Mouse (Mus musculus): Measurements from ENCODE around the gene Olfr782. TPM values are rescaled to one million over a fixed set of nuclear protein-coding genes. Genes with fewer than 3 reads are reported as not detected.

Gene Olfr782
- polyA plus RNA-seq (2015; fragmentation: Illumina TruSeq; extraction: RNeasy Lipid Tissue Mini Kit (QIAGEN cat#74804); ENCODE audit: insufficient read depth, low replicate concordance): not detected

GRCm38 (mm10) chr10:129348550-129348949 lies at the start of gene Olfr782:
Olfr782 (plus strand) TSS chr10:129348850.

DNA sequence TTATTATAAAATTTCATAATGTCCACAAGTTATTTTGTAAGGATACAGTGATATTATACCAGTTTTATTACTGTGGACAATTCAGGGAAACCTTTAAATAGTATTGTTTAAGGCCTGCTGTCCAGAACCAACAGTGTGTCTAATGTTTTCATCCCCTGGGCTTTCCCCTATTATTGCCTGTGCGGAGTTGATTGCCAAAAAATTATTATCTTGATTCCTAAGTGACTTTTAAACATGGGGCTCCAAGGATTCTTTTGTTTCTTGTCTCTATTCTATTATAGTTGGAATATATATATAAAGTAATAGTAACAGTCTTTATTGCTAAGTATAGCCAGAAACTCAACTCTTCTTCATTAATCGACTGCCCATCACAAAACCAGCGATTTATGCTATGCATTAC lies 30.8 kb upstream of the Olfr782 start, which contains the start of gene Olfr780:
TSS of gene Olfr780 (plus strand) at position 301 of the 400 bp plus-strand sequence.

DNA sequence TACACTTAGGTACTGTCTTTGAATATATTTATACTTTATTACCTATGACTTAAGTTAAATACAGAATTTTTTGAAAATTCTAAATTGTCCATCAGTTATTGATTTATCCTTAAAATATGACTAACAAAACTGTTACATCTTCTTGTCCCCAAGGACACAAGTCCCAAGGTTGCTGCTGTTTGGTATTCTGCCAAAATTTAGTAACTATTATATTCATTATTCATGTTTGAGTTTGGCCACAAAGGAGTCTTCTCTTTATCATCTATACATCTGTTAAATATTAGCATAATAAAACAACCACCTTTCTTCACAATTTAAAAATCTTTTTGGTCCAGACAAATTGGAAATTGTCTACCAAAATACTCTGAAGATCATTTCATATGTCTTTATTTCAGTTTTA lies 20.1 kb upstream of the Olfr782 start, which contains the start of gene Olfr781:
TSS of gene Olfr781 (plus strand) at position 301 of the 400 bp plus-strand sequence.

DNA sequence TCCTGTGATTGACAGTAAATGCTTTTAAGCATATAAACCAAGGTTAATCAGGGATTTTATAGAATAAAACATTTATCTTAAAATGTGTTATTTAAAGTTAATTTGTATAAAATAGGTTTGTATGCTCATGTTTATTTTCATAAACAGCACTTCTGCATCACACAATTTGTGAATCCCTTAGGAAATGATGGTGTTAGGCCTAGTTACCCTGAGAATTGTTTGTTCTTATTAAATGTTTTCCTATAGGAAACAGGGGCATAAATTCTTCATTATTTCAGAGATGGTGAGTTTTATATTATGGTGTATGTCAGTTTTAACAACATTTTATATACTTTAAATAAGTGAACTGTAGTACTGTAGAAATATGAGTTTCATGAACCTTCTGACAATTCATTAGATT lies 35.1 kb downstream of the Olfr782 start, which contains the start of gene Olfr784:
TSS of gene Olfr784 (plus strand) at position 301 of the 400 bp plus-strand sequence.

Other genes with a start within 250 kb of the Olfr782 start
- not detected for gene Olfr768, start 249.5 kb upstream of the Olfr782 start, polyA plus RNA-seq (2015; fragmentation: Illumina TruSeq; extraction: RNeasy Lipid Tissue Mini Kit (QIAGEN cat#74804); ENCODE audit: insufficient read depth, low replicate concordance)
- gene Olfr769, start 231.0 kb upstream of the Olfr782 start, polyA plus RNA-seq (2015; fragmentation: Illumina TruSeq; extraction: RNeasy Lipid Tissue Mini Kit (QIAGEN cat#74804); ENCODE audit: insufficient read depth, low replicate concordance): not detected
- gene Olfr770, start 209.9 kb upstream of the Olfr782 start, polyA plus RNA-seq (2015; fragmentation: Illumina TruSeq; extraction: RNeasy Lipid Tissue Mini Kit (QIAGEN cat#74804); ENCODE audit: insufficient read depth, low replicate concordance): not detected
- gene Olfr771, start 184.1 kb upstream of the Olfr782 start, polyA plus RNA-seq (2015; fragmentation: Illumina TruSeq; extraction: RNeasy Lipid Tissue Mini Kit (QIAGEN cat#74804); ENCODE audit: insufficient read depth, low replicate concordance): not detected
- gene Olfr772, start 170.9 kb upstream of the Olfr782 start, polyA plus RNA-seq (2015; fragmentation: Illumina TruSeq; extraction: RNeasy Lipid Tissue Mini Kit (QIAGEN cat#74804); ENCODE audit: insufficient read depth, low replicate concordance): not detected
- gene Olfr773, start 161.4 kb upstream of the Olfr782 start, polyA plus RNA-seq (2015; fragmentation: Illumina TruSeq; extraction: RNeasy Lipid Tissue Mini Kit (QIAGEN cat#74804); ENCODE audit: insufficient read depth, low replicate concordance): not detected
- gene Olfr774, start 112.6 kb upstream of the Olfr782 start, polyA plus RNA-seq (2015; fragmentation: Illumina TruSeq; extraction: RNeasy Lipid Tissue Mini Kit (QIAGEN cat#74804); ENCODE audit: insufficient read depth, low replicate concordance): not detected
- gene Olfr775, start 100.4 kb upstream of the Olfr782 start, polyA plus RNA-seq (2015; fragmentation: Illumina TruSeq; extraction: RNeasy Lipid Tissue Mini Kit (QIAGEN cat#74804); ENCODE audit: insufficient read depth, low replicate concordance): not detected
- gene Olfr776, start 89.7 kb upstream of the Olfr782 start, polyA plus RNA-seq (2015; fragmentation: Illumina TruSeq; extraction: RNeasy Lipid Tissue Mini Kit (QIAGEN cat#74804); ENCODE audit: insufficient read depth, low replicate concordance): not detected
- not detected for gene Olfr777, start 77.4 kb upstream of the Olfr782 start, polyA plus RNA-seq (2015; fragmentation: Illumina TruSeq; extraction: RNeasy Lipid Tissue Mini Kit (QIAGEN cat#74804); ENCODE audit: insufficient read depth, low replicate concordance)
- gene Olfr780, start 30.7 kb upstream of the Olfr782 start, polyA plus RNA-seq (2015; fragmentation: Illumina TruSeq; extraction: RNeasy Lipid Tissue Mini Kit (QIAGEN cat#74804); ENCODE audit: insufficient read depth, low replicate concordance): not detected
- not detected for gene Olfr781, start 20.0 kb upstream of the Olfr782 start, polyA plus RNA-seq (2015; fragmentation: Illumina TruSeq; extraction: RNeasy Lipid Tissue Mini Kit (QIAGEN cat#74804); ENCODE audit: insufficient read depth, low replicate concordance)
- gene Olfr784, start 35.2 kb downstream of the Olfr782 start, polyA plus RNA-seq (2015; fragmentation: Illumina TruSeq; extraction: RNeasy Lipid Tissue Mini Kit (QIAGEN cat#74804); ENCODE audit: insufficient read depth, low replicate concordance): not detected
- gene Olfr785, start 56.6 kb downstream of the Olfr782 start, polyA plus RNA-seq (2015; fragmentation: Illumina TruSeq; extraction: RNeasy Lipid Tissue Mini Kit (QIAGEN cat#74804); ENCODE audit: insufficient read depth, low replicate concordance): not detected
- not detected for gene Olfr786, start 78.5 kb downstream of the Olfr782 start, polyA plus RNA-seq (2015; fragmentation: Illumina TruSeq; extraction: RNeasy Lipid Tissue Mini Kit (QIAGEN cat#74804); ENCODE audit: insufficient read depth, low replicate concordance)
- gene Olfr787, start 113.0 kb downstream of the Olfr782 start, polyA plus RNA-seq (2015; fragmentation: Illumina TruSeq; extraction: RNeasy Lipid Tissue Mini Kit (QIAGEN cat#74804); ENCODE audit: insufficient read depth, low replicate concordance): not detected
- not detected for gene Olfr788, start 122.1 kb downstream of the Olfr782 start, polyA plus RNA-seq (2015; fragmentation: Illumina TruSeq; extraction: RNeasy Lipid Tissue Mini Kit (QIAGEN cat#74804); ENCODE audit: insufficient read depth, low replicate concordance)
- not detected for gene Olfr789, start 135.9 kb downstream of the Olfr782 start, polyA plus RNA-seq (2015; fragmentation: Illumina TruSeq; extraction: RNeasy Lipid Tissue Mini Kit (QIAGEN cat#74804); ENCODE audit: insufficient read depth, low replicate concordance)
- not detected for gene Olfr790, start 149.6 kb downstream of the Olfr782 start, polyA plus RNA-seq (2015; fragmentation: Illumina TruSeq; extraction: RNeasy Lipid Tissue Mini Kit (QIAGEN cat#74804); ENCODE audit: insufficient read depth, low replicate concordance)
- gene Olfr791, start 172.9 kb downstream of the Olfr782 start, polyA plus RNA-seq (2015; fragmentation: Illumina TruSeq; extraction: RNeasy Lipid Tissue Mini Kit (QIAGEN cat#74804); ENCODE audit: insufficient read depth, low replicate concordance): not detected
- gene Olfr792, start 190.3 kb downstream of the Olfr782 start, polyA plus RNA-seq (2015; fragmentation: Illumina TruSeq; extraction: RNeasy Lipid Tissue Mini Kit (QIAGEN cat#74804); ENCODE audit: insufficient read depth, low replicate concordance): not detected
- gene Olfr794, start 218.8 kb downstream of the Olfr782 start, polyA plus RNA-seq (2015; fragmentation: Illumina TruSeq; extraction: RNeasy Lipid Tissue Mini Kit (QIAGEN cat#74804); ENCODE audit: insufficient read depth, low replicate concordance): not detected

Measured in spleen, adult 10 weeks (tissue).